Mouse (Mus musculus): ENCODE measurements at regions not wholly inside any gene's neighbourhood (a gene's known extent, or its start where the extent isn't known, plus 50 kb on each side); places are given as distances from the start of the nearest gene placed in this dataset.

DNA sequence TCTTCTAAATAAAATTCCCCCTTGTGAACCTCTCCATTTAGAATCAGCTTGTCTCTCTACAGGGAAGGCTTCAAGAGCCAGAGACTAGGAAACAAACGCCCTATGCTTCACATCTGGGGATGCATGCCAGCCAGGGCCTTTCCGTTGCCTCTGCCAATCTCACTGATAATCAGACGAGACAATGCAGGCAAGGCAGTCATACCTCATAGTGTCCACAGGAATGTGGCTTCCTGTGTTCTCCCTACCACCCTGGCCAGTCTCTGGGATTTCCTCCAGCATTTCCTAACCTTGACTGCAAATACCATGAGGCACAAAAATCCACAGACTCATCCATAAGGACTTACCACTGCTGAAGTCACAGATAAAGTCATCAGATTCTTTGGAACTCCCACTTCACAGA lies 110.4 kb upstream of the Pcgf5 start:
- Histone ChIP-seq H3K9ac (no peak overlapping the region), H3K27ac (no peak overlapping the region), H3K27me3 (no peaks in the 10 kb centered on the region), H3K4me3 (replicated peaks) (no peak overlapping the region), H3K9me3 (no peaks in the 10 kb centered on the region), H3K36me3 (replicated peaks) (no peaks in the 10 kb centered on the region), H3K4me2 (no peak overlapping the region), H3K4me1 (no peaks in the 10 kb centered on the region)
- 82% methylated on average over 3 of the region's 3 CpGs for WGBS
- no peak for ATAC-seq (ENCODE audit: low FRiP score)

DNA sequence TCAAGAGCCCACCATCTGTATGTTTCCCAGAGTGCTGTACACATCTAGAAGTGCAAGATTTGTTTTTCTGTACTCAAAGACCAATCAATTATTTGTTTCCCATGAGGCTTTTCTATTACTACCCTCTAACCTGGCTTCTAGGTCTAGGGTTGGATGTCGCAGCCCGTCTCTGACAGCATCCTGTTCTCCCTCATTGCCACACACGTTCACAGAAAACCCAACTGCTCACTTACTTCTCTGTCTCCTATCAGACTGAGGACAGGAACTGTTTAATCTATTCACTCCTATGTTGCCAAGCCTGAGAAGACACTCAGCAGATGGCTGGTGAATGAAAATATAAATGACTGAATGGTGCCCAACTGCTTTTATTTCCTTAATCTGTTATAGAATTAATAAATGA lies 109.6 kb upstream of the Pcgf5 start:
- Histone ChIP-seq H3K36me3 (replicated peaks) (no peaks in the 10 kb centered on the region), H3K27me3 (no peaks in the 10 kb centered on the region), H3K4me1 (no peaks in the 10 kb centered on the region), H3K9me3 (no peaks in the 10 kb centered on the region), H3K4me3 (replicated peaks) (no peak overlapping the region), H3K9ac (no peak overlapping the region), H3K27ac (no peak overlapping the region), H3K4me2 (no peak overlapping the region)
- no peak for ATAC-seq (ENCODE audit: low FRiP score)
- 87% methylated on average over 3 of the region's 3 CpGs for WGBS

GRCm38 (mm10) chr19:36242396-36242795 lies 105.7 kb upstream of the Pcgf5 start:
- 90% methylated on average over 3 of the region's 3 CpGs for WGBS
- no peak for ATAC-seq (ENCODE audit: low FRiP score)
- Histone ChIP-seq H3K27me3 (no peaks in the 10 kb centered on the region), H3K4me2 (no peak overlapping the region), H3K27ac (no peak overlapping the region), H3K4me3 (replicated peaks) (no peak overlapping the region), H3K4me1 (no peaks in the 10 kb centered on the region), H3K9me3 (no peaks in the 10 kb centered on the region), H3K36me3 (replicated peaks) (no peaks in the 10 kb centered on the region), H3K9ac (no peak overlapping the region)

- H3K4me2 ChIP-seq, result no peak overlapping the region
- no peaks in the 10 kb centered on the region for H3K36me3 ChIP-seq (replicated peaks)
- no peaks in the 10 kb centered on the region for H3K9me3 ChIP-seq
- H3K9ac ChIP-seq, result no peak overlapping the region
- H3K27me3 ChIP-seq, result no peaks in the 10 kb centered on the region
- no peaks in the 10 kb centered on the region for H3K4me1 ChIP-seq
- 86% methylated on average over 5 of the region's 5 CpGs for WGBS
- ATAC-seq (ENCODE audit: low FRiP score), result no peak
- no peak overlapping the region for H3K4me3 ChIP-seq (replicated peaks)
- H3K27ac ChIP-seq, result no peak overlapping the region
Observed at GRCm38 (mm10) chr19:36242946-36243345, 105.2 kb upstream of the Pcgf5 start.

GRCm38 (mm10) chr19:36252522-36252921 lies 95.6 kb upstream of the Pcgf5 start:
- 95% methylated on average over 3 of the region's 3 CpGs for WGBS
- H3K4me3 ChIP-seq (replicated peaks), result no peak overlapping the region
- no peaks in the 10 kb centered on the region for H3K27me3 ChIP-seq
- H3K4me1 ChIP-seq, result no peaks in the 10 kb centered on the region
- ATAC-seq (ENCODE audit: low FRiP score), result no peak
- no peaks in the 10 kb centered on the region for H3K36me3 ChIP-seq (replicated peaks)
- H3K9me3 ChIP-seq, result no peaks in the 10 kb centered on the region
- H3K4me2 ChIP-seq, result no peak overlapping the region
- no peak overlapping the region for H3K9ac ChIP-seq
- no peak overlapping the region for H3K27ac ChIP-seq

DNA sequence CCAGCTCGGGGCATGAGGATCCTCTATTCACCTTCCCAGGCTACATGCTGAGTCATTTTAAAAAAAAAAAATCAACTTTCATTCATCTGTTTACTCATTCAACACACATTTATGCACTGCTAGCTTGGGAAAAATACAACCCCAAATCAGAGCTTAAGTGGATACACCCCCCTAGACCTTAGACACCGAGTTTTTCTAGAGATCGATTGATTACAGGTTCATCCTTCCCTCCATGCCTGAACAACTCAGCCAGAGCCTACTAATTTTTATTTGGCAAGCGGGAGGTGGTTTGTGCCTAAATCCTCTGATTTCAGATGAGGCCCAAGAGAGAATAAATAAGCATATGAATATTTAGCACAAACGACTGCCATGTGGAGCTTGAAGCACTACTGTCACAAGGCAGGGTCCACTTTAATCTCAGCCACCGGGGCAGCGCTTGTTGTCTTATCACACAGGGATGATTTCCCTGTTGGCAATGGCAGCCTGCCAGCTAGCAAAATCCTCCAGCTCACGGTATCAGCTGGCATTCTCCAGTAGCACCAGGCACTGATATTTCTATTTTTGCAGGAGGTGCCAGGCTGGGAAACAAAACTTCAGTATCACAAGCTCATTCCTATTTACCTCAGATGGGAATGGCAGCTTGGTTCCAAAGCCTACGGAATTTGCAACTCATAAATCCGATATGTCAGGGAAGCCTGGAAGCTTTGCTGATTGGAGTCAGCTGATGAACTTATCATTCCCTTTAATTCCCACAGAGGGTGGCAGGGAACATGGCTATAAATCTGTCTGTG lies 90.2 kb upstream of the Pcgf5 start:
- no peak overlapping the region for H3K9ac ChIP-seq
- no peaks in the 10 kb centered on the region for H3K9me3 ChIP-seq
- ATAC-seq (ENCODE audit: low FRiP score), result no peak
- H3K4me2 ChIP-seq, result no peak overlapping the region
- H3K4me1 ChIP-seq, result no peaks in the 10 kb centered on the region
- WGBS, result 81% methylated on average over 10 of the region's 10 CpGs
- no peaks in the 10 kb centered on the region for H3K36me3 ChIP-seq (replicated peaks)
- no peaks in the 10 kb centered on the region for H3K27me3 ChIP-seq
- no peak overlapping the region for H3K4me3 ChIP-seq (replicated peaks)
- no peak overlapping the region for H3K27ac ChIP-seq

GRCm38 (mm10) chr19:36261819-36262218 lies 86.3 kb upstream of the Pcgf5 start:
- Histone ChIP-seq H3K27me3 (no peaks in the 10 kb centered on the region), H3K9me3 (no peaks in the 10 kb centered on the region), H3K27ac (no peak overlapping the region), H3K4me2 (no peak overlapping the region), H3K36me3 (replicated peaks) (no peaks in the 10 kb centered on the region), H3K4me3 (replicated peaks) (no peak overlapping the region), H3K9ac (no peak overlapping the region), H3K4me1 (no peaks in the 10 kb centered on the region)
- ATAC-seq (ENCODE audit: low FRiP score), result no peak
- WGBS, result 95% methylated on average over 5 of the region's 5 CpGs

DNA sequence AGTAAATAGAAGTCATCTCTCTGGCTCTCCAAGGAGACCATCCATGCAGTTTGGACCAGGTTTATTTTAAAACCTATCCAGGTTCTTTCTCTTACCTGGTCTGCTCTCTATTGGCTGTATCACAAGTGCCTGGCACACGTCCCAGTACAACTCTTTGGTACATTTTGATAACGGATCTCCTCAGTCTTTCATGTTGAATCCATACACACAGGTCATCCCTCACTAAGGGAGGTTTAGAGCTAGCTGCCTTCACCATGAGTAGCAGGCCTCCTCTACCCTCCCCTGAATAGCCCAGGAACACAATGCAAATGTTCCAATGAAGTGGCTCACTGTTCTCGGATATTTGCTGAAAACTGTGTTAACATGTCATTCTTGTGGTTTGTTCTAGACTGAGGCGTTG lies 84.2 kb upstream of the Pcgf5 start:
- H3K4me2 ChIP-seq, result no peak overlapping the region
- H3K36me3 ChIP-seq (replicated peaks), result no peaks in the 10 kb centered on the region
- ATAC-seq (ENCODE audit: low FRiP score), result no peak
- no peak overlapping the region for H3K4me3 ChIP-seq (replicated peaks)
- no peak overlapping the region for H3K27ac ChIP-seq
- H3K9ac ChIP-seq, result no peak overlapping the region
- 86% methylated on average over 4 of the region's 4 CpGs for WGBS
- no peaks in the 10 kb centered on the region for H3K9me3 ChIP-seq
- H3K27me3 ChIP-seq, result no peaks in the 10 kb centered on the region
- H3K4me1 ChIP-seq, result no peaks in the 10 kb centered on the region

DNA sequence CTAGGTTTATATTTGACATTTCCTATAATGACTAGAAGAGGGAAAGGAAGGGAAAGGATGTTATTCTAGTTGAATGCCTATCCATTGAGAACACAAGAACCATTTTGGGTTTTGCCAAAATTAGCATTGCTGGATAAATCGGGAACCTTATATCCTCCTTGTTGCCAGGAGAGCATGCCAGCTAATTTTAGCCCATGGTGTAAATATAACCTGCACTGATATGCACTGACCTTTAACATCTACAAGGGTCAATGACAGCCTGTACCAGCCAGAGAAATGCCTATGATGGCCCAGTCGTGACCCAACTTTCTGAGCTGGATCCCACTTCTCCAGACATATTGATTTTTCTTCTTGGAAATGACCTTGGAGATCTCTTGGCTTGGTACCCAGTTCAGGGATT lies 83.7 kb upstream of the Pcgf5 start:
- H3K4me1 ChIP-seq, result no peaks in the 10 kb centered on the region
- no peak overlapping the region for H3K27ac ChIP-seq
- no peaks in the 10 kb centered on the region for H3K36me3 ChIP-seq (replicated peaks)
- ATAC-seq (ENCODE audit: low FRiP score), result no peak
- no peaks in the 10 kb centered on the region for H3K27me3 ChIP-seq
- no peak overlapping the region for H3K4me3 ChIP-seq (replicated peaks)
- no peak overlapping the region for H3K9ac ChIP-seq
- no peak overlapping the region for H3K4me2 ChIP-seq
- no peaks in the 10 kb centered on the region for H3K9me3 ChIP-seq
- WGBS, result 90% methylated on average over 2 of the region's 2 CpGs

DNA sequence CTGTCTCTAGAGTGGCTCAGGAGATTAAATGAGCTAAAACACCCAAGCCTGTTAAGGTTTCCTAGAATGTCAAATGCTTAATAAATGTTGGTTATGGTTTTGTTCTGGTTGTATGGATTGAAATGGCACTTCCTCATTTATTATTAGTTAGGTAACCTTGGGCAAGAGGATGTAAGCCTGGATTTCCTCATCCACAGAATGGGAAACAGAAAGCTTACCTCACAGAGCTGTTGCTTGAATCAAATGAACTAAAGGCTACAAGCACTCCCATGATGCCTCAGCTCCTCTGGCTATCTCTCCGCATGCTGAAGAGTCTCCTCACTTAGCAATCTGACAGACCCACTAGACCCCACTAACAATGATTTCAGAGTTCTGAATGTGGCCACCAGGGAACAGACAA lies 82.8 kb upstream of the Pcgf5 start:
- H3K9me3 ChIP-seq, result no peaks in the 10 kb centered on the region
- H3K4me3 ChIP-seq (replicated peaks), result no peak overlapping the region

GRCm38 (mm10) chr19:36266346-36266745 lies 81.8 kb upstream of the Pcgf5 start:
- Histone ChIP-seq H3K4me1 (no peaks in the 10 kb centered on the region), H3K27ac (no peak overlapping the region), H3K4me3 (replicated peaks) (no peak overlapping the region), H3K36me3 (replicated peaks) (no peaks in the 10 kb centered on the region), H3K9ac (no peak overlapping the region), H3K27me3 (no peaks in the 10 kb centered on the region), H3K4me2 (no peak overlapping the region), H3K9me3 (no peaks in the 10 kb centered on the region)
- ATAC-seq (ENCODE audit: low FRiP score), result no peak
- 51% methylated on average over 8 of the region's 8 CpGs for WGBS

More for the DNA sequence above, 82.8 kb upstream of the Pcgf5 start:
- no peak overlapping the region for H3K27ac ChIP-seq
- ATAC-seq (ENCODE audit: low FRiP score), result no peak
- no peak overlapping the region for H3K9ac ChIP-seq
- H3K27me3 ChIP-seq, result no peaks in the 10 kb centered on the region
- no peaks in the 10 kb centered on the region for H3K36me3 ChIP-seq (replicated peaks)
- WGBS, result 95% methylated on average over 1 of the region's 1 CpGs
- no peaks in the 10 kb centered on the region for H3K4me1 ChIP-seq
- H3K4me2 ChIP-seq, result no peak overlapping the region

DNA sequence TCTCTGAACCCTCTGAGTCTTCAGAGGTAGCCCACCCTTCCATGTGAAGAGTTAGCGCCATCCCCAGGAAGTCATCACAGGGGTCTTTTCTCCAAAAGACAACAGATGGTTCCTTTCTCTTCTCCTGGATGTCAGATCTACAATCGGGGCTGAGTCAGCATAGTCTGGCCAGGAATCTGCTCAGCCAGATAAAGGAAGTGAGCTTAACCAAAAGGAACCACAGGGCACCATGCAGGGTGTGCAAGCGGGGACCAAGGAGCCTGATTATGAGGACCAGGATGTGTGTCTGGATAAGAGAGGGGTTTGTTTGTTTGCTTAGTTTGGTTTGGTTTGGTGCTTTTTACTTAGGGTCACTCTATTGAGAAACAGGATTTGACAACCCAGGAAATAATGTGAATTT lies 74.6 kb upstream of the Pcgf5 start:
- no peaks in the 10 kb centered on the region for H3K9me3 ChIP-seq
- H3K4me1 ChIP-seq, result no peaks in the 10 kb centered on the region
- 50% methylated on average over 3 of the region's 3 CpGs for WGBS
- no peak overlapping the region for H3K4me2 ChIP-seq
- H3K36me3 ChIP-seq (replicated peaks), result no peaks in the 10 kb centered on the region
- H3K9ac ChIP-seq, result no peak overlapping the region
- H3K4me3 ChIP-seq (replicated peaks), result no peak overlapping the region
- ATAC-seq (ENCODE audit: low FRiP score), result no peak
- no peaks in the 10 kb centered on the region for H3K27me3 ChIP-seq
- H3K27ac ChIP-seq, result no peak overlapping the region

DNA sequence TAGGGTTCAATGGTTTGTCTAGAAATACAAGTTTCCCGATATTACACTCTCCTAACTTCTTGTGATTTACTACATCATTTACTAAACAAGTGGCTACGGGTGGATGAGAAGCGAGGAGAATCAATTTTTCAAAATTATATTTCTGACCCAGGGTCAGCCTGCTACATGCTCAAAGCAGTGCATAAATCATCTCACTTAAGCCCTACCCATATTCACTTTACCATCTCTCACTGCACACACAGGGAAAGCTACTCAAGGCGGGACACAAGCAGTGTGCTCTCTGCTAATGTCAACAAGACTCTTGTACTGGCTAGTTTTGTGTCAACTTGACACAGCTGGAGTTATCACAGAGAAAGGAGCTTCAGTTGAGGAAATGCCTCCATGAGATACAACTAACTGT lies 62.6 kb upstream of the Pcgf5 start:
- no peaks in the 10 kb centered on the region for H3K36me3 ChIP-seq (replicated peaks)
- no peak overlapping the region for H3K4me3 ChIP-seq (replicated peaks)
- WGBS, result 93% methylated on average over 4 of the region's 4 CpGs
- H3K4me1 ChIP-seq, result no peaks in the 10 kb centered on the region
- H3K9me3 ChIP-seq, result no peaks in the 10 kb centered on the region
- ATAC-seq (ENCODE audit: low FRiP score), result no peak
- no peak overlapping the region for H3K9ac ChIP-seq
- H3K27ac ChIP-seq, result no peak overlapping the region
- no peaks in the 10 kb centered on the region for H3K27me3 ChIP-seq
- H3K4me2 ChIP-seq, result no peak overlapping the region

All from forebrain, embryonic 12.5 days (tissue).